Mouse (Mus musculus): ENCODE results near the gene Ptges3. TPM values are rescaled to one million over a fixed set of nuclear protein-coding genes. Genes with fewer than 3 reads are reported as not detected.

Gene Ptges3
- 37.4 and 83.8 TPM in 2 replicates for polyA plus RNA-seq (2012; rRNA removed; ENCODE audit: low replicate concordance)

GRCm38 (mm10) chr10:128058601-128059151 lies at the start of gene Ptges3:
Gene Ptges3, plus strand, starts transcription at chr10:128058954.

GRCm38 (mm10) chr10:128015068-128015934 lies 43.5 kb upstream of the Ptges3 start, which contains the start of gene Prim1:
Gene Prim1, plus strand, starts transcription at chr10:128015168.

GRCm38 (mm10) chr10:128082880-128083421 lies 24.2 kb downstream of the Ptges3 start, which contains the start of gene Atp5b:
Gene Atp5b, plus strand, starts transcription at chr10:128083273.

GRCm38 (mm10) chr10:128091564-128092505 lies 33.1 kb downstream of the Ptges3 start, which contains the start of gene Baz2a:
Gene Baz2a, plus strand, starts transcription at chr10:128091577.

Other genes starting within 250 kb of the Ptges3 start
- not detected in 2 replicates for gene Rdh19, start 209.0 kb upstream of the Ptges3 start, polyA plus RNA-seq (2012; rRNA removed; ENCODE audit: low replicate concordance)
- gene Rdh16f2, start 192.5 kb upstream of the Ptges3 start, polyA plus RNA-seq (2012; rRNA removed; ENCODE audit: low replicate concordance) = 2.6 and 5.4 TPM in 2 replicates
- gene Rdh7, start 170.1 kb upstream of the Ptges3 start, polyA plus RNA-seq (2012; rRNA removed; ENCODE audit: low replicate concordance) = 40.9 and 82.5 TPM in 2 replicates
- 0.15 and 0.32 TPM in 2 replicates for gene Sdr9c7, start 160.4 kb upstream of the Ptges3 start, polyA plus RNA-seq (2012; rRNA removed; ENCODE audit: low replicate concordance)
- gene Hsd17b6, start 51.3 kb upstream of the Ptges3 start, polyA plus RNA-seq (2012; rRNA removed; ENCODE audit: low replicate concordance) = 33.8 and 58.5 TPM in 2 replicates
- gene Prim1, start 43.8 kb upstream of the Ptges3 start, polyA plus RNA-seq (2012; rRNA removed; ENCODE audit: low replicate concordance) = 0.87 and 1.6 TPM in 2 replicates
- 82.6 and 172 TPM in 2 replicates for gene Naca, start 23.4 kb upstream of the Ptges3 start, polyA plus RNA-seq (2012; rRNA removed; ENCODE audit: low replicate concordance)
- gene Atp5b, start 24.3 kb downstream of the Ptges3 start, polyA plus RNA-seq (2012; rRNA removed; ENCODE audit: low replicate concordance) = 6,260 and 7,330 TPM in 2 replicates
- gene Baz2a, start 32.6 kb downstream of the Ptges3 start, polyA plus RNA-seq (2012; rRNA removed; ENCODE audit: low replicate concordance) = 18.9 and 20.4 TPM in 2 replicates
- 38.0 and 39.4 TPM in 2 replicates for gene Rbms2, start 121.3 kb downstream of the Ptges3 start, polyA plus RNA-seq (2012; rRNA removed; ENCODE audit: low replicate concordance)
- 8.7 and 12.3 TPM in 2 replicates for gene Gls2, start 135.5 kb downstream of the Ptges3 start, polyA plus RNA-seq (2012; rRNA removed; ENCODE audit: low replicate concordance)
- 8.0 and 8.8 TPM in 2 replicates for gene Spryd4, start 152.9 kb downstream of the Ptges3 start, polyA plus RNA-seq (2012; rRNA removed; ENCODE audit: low replicate concordance)
- not detected in 2 replicates for gene Mip, start 166.9 kb downstream of the Ptges3 start, polyA plus RNA-seq (2012; rRNA removed; ENCODE audit: low replicate concordance)
- 1.1 and 1.8 TPM in 2 replicates for gene Timeless, start 173.1 kb downstream of the Ptges3 start, polyA plus RNA-seq (2012; rRNA removed; ENCODE audit: low replicate concordance)
- gene Apon, start 195.1 kb downstream of the Ptges3 start, polyA plus RNA-seq (2012; rRNA removed; ENCODE audit: low replicate concordance) = not detected in 2 replicates
- gene Apof, start 209.7 kb downstream of the Ptges3 start, polyA plus RNA-seq (2012; rRNA removed; ENCODE audit: low replicate concordance) = 0.07 TPM in 1 of 2 replicates, not detected in the other
- gene Stat2, start 211.6 kb downstream of the Ptges3 start, polyA plus RNA-seq (2012; rRNA removed; ENCODE audit: low replicate concordance) = 14.9 and 17.8 TPM in 2 replicates
- gene Il23a, start 239.8 kb downstream of the Ptges3 start, polyA plus RNA-seq (2012; rRNA removed; ENCODE audit: low replicate concordance) = 0.09 TPM in 1 of 2 replicates, not detected in the other
- 11.9 and 15.5 TPM in 2 replicates for gene Pan2, start 244.4 kb downstream of the Ptges3 start, polyA plus RNA-seq (2012; rRNA removed; ENCODE audit: low replicate concordance)

Data from duodenum, adult 2 months (tissue).